Mouse (Mus musculus) gastrocnemius, adult 8-10 months (tissue): Measurements from ENCODE around the gene Kirrel3. TPM values are rescaled to one million over a fixed set of nuclear protein-coding genes. Genes with fewer than 3 reads are reported as not detected.

Source experiments
- DNase-seq, 2 experiments: peaks; one replicate each; pipeline ENCODE4 v3.0.0; 2022; ENCODE audit warnings: low spot score in 2 of 2
- total RNA-seq, 4 experiments: library from RNA; stranded (reverse); gene quantifications; 2 replicates each; pipeline ENCODE4 v1.2.4; 2022

The Kirrel3 gene
- total RNA-seq, 4 experiments from 2014 or later = 0.39 to 0.74 (median 0.52) TPM

DNA sequence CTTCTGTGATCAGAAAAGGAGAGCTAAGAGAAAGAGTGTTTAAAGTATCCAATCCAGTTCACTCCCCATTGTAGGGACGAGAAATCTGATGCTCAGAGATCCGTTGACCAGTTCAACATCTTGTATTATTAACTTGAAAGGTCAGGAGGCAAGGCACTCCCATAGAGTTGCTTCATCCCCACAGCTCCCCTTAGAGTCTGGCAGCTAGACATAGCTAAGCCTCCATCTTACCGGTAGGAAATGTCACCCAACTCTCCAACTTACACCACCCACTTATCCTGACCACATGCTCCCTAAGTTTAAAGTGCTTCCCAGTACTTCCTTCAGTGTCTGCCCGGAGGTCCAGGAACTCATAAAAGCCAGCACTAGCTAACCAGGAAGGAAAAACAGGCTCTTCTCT is 202.7 kb downstream of the Kirrel3 start:
- DNase-seq = no peak

- DNase-seq = no peak
Observed at GRCm38 (mm10) chr9:34689375-34689774, 203.7 kb downstream of the Kirrel3 start.

DNA sequence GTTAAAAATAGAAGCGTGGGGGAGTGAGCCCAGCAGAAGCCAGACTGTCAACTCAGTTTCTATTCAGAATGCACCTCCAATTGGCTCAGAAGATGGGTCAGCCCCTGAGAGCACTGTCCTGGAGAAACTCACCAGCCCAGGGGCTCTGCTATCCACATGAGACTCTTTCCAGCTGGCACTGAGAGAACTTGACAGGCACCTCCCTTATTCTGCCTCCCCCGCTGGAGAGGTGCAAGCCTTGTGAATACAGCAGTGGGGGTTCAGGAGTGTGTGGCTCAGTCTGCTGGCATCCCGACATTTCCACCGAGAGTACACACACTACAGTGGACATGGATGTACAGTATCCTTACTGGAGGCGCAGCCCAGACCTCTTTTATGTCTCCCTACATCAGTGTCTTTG is 210.0 kb downstream of the Kirrel3 start:
- no peak for DNase-seq

DNA sequence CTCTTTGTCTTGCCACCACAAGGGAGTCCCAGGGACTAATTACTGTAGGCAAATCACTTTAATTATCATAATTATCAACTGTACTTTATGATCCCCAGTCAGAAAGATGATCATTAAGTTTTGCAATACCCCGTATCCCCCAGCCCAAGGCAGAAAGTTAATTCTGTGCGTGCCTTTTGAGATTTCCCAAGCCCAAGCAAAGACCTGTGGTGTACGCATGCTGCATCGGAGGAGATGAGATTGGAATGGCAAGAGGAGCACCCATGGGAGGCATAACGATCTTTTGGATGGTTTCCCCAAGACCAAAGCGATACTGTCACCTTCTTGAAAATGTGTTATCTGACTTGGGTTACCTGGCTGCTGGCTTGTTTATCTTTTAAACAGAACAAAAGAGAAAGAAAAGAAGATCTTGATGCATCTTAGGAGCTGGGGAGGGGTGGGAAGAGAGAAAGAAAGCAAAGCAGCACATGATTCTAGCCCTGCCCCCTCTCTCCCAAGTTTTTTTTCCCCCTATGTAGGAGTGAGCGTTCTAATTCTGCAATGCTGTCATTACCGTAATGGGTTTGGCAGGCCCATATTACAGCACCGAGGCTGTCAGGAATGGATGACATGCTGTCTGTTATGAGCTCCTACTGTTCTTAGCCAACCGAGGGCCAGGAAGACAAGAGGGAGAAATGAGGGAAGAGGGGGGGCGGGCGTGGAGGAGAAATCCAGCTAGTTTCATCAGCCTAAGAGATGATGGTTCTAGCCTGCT is 218.0 kb downstream of the Kirrel3 start:
- no peak for DNase-seq

- DNase-seq = no peak
Observed at GRCm38 (mm10) chr9:34704357-34704756, 218.7 kb downstream of the Kirrel3 start.

- DNase-seq = no peak
Observed at GRCm38 (mm10) chr9:34706350-34706873, 220.7 kb downstream of the Kirrel3 start.

DNA sequence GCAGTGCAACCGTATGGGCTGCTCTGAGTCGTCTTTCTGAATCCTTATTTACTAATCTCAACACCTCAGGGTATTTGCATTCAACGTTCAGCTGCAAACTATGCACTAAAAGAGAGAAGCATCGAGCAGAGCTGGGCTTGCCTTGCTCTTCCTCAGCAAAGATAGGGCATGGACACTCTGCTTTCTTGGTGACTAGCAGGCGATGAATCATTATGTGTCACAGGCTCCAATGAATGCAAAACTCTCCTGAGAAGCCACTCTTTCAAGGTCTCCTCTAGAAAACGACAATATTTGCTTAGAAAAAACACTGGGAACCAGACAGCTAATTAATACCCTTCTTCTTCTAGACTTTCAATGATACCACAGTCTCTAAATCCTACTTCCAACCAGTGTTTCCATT is 223.0 kb downstream of the Kirrel3 start:
- no peak for DNase-seq

DNA sequence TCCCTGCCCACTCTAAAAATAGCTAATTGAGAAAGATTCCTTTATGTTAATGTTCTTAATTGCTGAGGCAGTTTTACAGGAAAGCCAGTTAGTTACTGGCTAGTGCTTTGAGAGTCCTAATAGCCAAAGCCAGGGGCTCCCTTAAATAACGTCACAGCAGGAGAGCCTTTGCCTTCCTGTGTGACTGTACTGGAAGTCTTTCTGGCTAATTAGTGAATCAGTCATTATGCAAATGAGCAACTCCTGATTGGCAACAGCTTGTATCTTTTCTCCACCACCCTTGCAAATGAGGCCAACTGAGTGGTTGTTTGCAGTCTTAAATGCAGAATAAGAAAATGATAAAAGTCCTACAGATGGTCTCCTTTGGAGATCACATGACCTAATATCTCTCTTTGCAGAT is 226.3 kb downstream of the Kirrel3 start:
- DNase-seq = no peak

DNA sequence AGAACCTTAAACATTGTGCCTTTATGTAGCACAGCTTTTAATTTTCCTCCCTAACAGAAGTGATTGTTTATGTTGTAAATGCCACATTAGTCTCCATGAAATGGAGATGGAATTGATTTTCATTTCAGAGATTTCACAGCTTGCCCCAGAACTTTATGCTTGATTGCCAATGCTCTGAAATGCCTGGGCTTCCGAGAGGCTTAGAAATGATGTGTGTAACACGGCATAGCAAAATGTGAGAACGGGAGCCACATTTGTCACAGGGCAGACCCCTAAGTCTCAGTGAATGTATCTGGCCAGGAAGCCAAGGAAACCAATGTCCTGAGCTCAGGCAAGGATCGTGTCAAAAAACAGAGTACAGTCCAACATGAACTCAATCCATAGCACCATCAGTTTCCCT is 227.3 kb downstream of the Kirrel3 start:
- DNase-seq = no peak

DNA sequence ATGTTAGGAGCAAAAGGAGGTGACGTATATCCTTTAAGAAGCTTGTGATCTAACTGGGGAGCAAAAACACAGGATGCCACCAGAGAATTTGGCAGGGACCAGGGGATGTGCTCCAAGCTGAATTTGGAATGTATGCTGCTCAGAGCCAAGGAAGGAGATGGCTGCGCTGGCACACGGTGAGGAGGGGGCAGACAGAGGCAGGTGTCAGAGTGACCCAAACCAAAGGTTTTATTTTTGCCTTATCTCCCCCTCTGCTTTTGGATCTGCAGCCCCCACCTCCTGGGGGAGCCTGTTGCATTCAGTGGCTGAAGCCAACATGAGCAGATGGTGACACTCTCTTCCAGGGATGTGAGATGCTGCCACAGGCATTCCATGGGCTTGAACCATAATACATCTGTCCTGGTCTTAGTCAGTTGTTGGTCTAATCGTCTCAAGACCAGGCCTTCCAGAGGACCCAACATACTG is 227.8 kb downstream of the Kirrel3 start:
- no peak for DNase-seq

DNA sequence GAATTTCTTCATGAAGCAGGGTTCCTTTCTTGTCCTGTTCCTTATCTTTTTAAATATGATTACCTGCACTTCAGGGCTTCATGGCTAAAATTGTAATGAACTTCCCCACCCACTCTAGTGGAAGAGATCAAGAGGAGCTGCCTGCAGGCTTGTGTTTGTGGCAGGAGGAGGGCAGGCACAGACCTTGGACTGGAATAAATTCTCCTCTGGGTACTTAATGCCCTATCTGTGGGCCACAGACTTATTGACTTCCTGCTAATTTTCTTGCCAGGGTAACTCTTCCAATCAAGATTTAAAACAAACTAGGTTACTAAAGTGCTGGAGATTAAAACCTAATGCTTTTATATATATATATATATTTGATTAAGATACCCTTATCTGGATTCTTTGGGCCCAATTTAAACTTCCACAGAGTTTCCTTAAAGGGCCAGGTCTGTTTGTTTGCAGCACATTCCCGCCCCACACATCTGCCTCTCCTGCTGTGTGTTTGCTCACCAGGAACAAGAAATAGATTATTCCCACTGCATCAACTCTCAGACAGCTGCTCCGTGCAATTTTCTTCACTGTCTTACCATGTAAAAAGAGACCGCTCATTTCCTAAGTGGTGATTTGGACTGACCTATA is 229.4 kb downstream of the Kirrel3 start:
- no peak for DNase-seq

DNA sequence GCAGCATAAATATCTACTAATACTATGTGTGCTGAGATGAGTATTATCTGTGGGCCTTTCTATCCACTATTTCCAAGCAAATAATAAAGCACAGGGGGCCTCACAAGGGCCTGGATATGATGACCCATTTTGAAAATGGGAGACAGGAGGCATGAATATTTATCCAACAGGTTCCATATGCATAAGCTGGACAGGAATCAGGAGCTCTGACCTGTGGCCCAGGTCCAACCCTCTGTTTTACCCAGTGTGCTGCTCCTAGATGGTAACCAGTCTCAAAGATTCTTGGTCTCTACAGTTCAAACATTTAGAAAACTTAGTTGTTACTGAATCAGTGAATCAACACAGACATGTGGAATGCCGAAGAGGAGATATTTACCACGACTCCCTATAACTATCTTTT is 230.8 kb downstream of the Kirrel3 start:
- DNase-seq = no peak

GRCm38 (mm10) chr9:34721478-34722197 is 235.9 kb downstream of the Kirrel3 start:
- DNase-seq = no peak

DNA sequence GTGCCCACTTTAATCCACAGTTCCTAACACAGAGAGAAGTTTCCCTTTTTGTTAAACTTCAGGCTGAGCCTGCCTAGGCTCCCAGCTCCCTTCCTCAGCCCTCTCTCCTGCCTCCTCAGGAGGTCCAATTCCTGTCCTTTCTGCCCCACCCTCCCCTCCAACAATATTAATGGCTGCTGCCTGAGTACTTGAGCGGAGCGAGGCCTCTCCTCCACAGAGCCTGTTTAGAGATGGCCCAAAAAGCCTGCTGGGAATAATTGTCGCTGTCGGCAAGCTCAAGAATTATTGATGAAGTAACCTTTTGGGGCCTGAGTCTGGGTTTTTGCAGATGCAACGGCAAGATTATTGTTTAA is 236.5 kb downstream of the Kirrel3 start:
- DNase-seq = no peak

- no peak for DNase-seq
Observed at GRCm38 (mm10) chr9:34732507-34732906, 246.8 kb downstream of the Kirrel3 start.

DNA sequence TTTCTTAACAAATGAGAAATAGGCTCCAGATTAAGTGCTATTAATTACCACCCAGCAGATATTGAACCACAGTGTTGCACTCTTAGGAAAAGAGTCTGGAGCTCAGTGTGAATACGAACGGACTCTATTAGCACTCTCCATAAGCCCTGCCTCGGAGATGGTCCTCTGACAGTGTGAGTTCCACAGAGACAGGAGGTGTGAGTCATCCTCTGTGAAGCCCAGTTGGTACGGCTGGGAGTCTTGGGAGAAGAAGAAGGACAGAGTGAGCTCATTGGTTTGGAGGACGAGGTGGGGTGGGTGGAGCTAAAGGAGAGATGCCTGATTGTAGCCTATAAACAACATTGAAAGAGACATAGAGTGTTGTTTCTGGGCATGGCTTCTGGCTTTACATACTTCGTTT is 247.9 kb downstream of the Kirrel3 start:
- no peak for DNase-seq

GRCm38 (mm10) chr9:34734991-34735390 is 249.3 kb downstream of the Kirrel3 start:
- DNase-seq = no peak

GRCm38 (mm10) chr9:34739431-34739830 is 253.7 kb downstream of the Kirrel3 start:
- DNase-seq = no peak

GRCm38 (mm10) chr9:34740814-34741213 is 255.1 kb downstream of the Kirrel3 start:
- no peak for DNase-seq

GRCm38 (mm10) chr9:34748003-34748402 is 262.3 kb downstream of the Kirrel3 start:
- no peak for DNase-seq

GRCm38 (mm10) chr9:34749161-34749560 is 263.5 kb downstream of the Kirrel3 start:
- no peak for DNase-seq

DNA sequence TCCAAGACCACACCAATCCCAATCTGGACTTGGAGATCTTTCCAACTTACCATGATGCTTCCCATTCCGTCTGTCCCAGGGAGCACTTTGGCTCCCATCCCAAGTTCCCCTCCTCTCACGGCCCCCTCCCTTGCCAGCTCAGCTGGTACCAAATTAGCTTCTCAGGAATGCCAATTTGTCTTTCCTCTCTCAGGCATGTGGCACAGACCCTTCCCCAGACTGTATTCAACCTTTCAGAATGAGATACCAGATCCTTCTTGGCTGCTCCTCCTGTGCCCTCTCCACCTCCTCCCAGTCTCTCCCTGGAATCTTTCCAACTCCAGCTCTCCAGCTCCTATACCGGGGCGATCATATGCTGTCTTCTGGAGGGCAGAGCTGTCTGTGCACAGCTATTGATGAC is 264.2 kb downstream of the Kirrel3 start:
- DNase-seq = no peak
